24 mouse cellular contexts compared by ENCODE assay signal in the genomic region with DNA sequence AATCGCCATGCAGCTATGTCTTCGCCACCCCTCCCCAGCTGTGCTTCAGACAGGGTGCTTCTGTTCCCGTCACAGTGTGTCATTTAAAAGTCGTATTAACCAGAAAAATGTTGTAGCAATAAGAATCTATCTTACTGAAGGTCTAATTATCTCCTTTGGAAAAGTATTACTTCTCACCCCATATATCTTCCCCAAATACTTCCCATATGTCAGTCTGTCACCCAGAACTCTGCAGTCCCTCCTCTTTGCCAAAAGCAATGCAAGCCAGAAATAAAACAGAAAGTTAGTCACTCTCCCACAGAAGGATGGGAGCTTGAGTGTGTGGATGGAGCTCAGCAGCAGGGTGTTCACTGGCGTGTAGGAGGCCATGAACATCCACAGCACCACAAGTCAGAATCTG. TPM values are rescaled to one million over a fixed set of nuclear protein-coding genes. Genes with fewer than 3 reads are reported as not detected.
DNase-seq lines count a peak whose midpoint lies in the region; ATAC-seq and TF ChIP-seq lines count a peak whose summit lies in the region.
"Had no signal": no experiment of that assay in that cellular context is flagged by ENCODE, and none has a peak within 500 bp of the region (broad histone marks: within the 10 kb centered on the region; RNA-seq: fewer than 3 reads in every experiment).

No protein-coding gene starts in this region.

- no peak overlapping the region for H3K9ac ChIP-seq in forebrain, embryonic 16.5 days (replicated peaks; ENCODE audit: low read depth, low read length)
- no peak overlapping the region for H3K9ac ChIP-seq in midbrain, embryonic 16.5 days (ENCODE audit: low read depth, low read length)
- H3K9ac ChIP-seq: embryonic facial prominence, embryonic 15.5 days; hindbrain, embryonic 12.5 days; lung, embryonic 14.5 days; midbrain, embryonic 13.5 days; neural tube, embryonic 15.5 days had no signal

- H3K27me3 ChIP-seq in forebrain, embryonic 16.5 days (replicated peaks; ENCODE audit: control insufficient read depth, insufficient read depth, low read length): no peaks in the 10 kb centered on the region
- no peaks in the 10 kb centered on the region for H3K27me3 ChIP-seq in midbrain, embryonic 16.5 days (ENCODE audit: control insufficient read depth, insufficient read depth, low read depth, low read length)
- H3K27me3 ChIP-seq: embryonic facial prominence, embryonic 15.5 days; hindbrain, embryonic 12.5 days; midbrain, embryonic 13.5 days; neural tube, embryonic 15.5 days; Patski had no signal

- H3K4me1 ChIP-seq in forebrain, embryonic 16.5 days (replicated peaks; ENCODE audit: control insufficient read depth, insufficient read depth, low read length): peaks cover 15% of the 10 kb centered on the region
- no peaks in the 10 kb centered on the region for H3K4me1 ChIP-seq in midbrain, embryonic 16.5 days (ENCODE audit: control insufficient read depth, insufficient read depth, low read length)
- H3K4me1 ChIP-seq: hindbrain, embryonic 12.5 days; midbrain, embryonic 13.5 days; neural tube, embryonic 15.5 days had no signal

- H3K27ac ChIP-seq in layer of hippocampus, adult 2 months: peak overlapping the region; percentile 75
- H3K27ac ChIP-seq in forebrain, embryonic 16.5 days (ENCODE audit: low read length): peak overlapping the region; percentile 91
- peak overlapping the region; percentile 72 for H3K27ac ChIP-seq in left cerebral cortex, adult 2 months
- no peak overlapping the region for H3K27ac ChIP-seq in midbrain, embryonic 16.5 days (ENCODE audit: low read length)
- H3K27ac ChIP-seq: embryonic facial prominence, embryonic 15.5 days; heart, embryonic 10.5 days; hindbrain, embryonic 12.5 days; kidney, postnatal 0 days; midbrain, embryonic 13.5 days; neural tube, embryonic 15.5 days had no signal

- WGBS in forebrain, embryonic 16.5 days: 67% methylated on average over 5 of the region's 5 CpGs
- WGBS in midbrain, embryonic 16.5 days: 92% methylated on average over 5 of the region's 5 CpGs

- no peak for TF ChIP-seq CTCF in layer of hippocampus, adult 2 months (conservative IDR thresholded peaks at IDR 0.05)
- TF ChIP-seq CTCF in brain, embryonic 14.5 days (IDR thresholded peaks at IDR 0.05; ENCODE audit: borderline replicate concordance, extremely low read depth, insufficient read depth, insufficient read length): no peak
- no peak; the same call in 1 of the 2 replicates for TF ChIP-seq CTCF in left cerebral cortex, adult 2 months (IDR thresholded peaks at IDR 0.05)

- no peaks in the 10 kb centered on the region for H3K9me3 ChIP-seq in forebrain, embryonic 16.5 days (ENCODE audit: control insufficient read depth, low read length)
- no peaks in the 10 kb centered on the region for H3K9me3 ChIP-seq in midbrain, embryonic 16.5 days (replicated peaks; ENCODE audit: control insufficient read depth, low read length, poor library complexity, severe bottlenecking)
- H3K9me3 ChIP-seq: embryonic facial prominence, embryonic 15.5 days; heart, embryonic 10.5 days; hindbrain, embryonic 12.5 days; midbrain, embryonic 13.5 days; neural tube, embryonic 15.5 days had no signal

- no peak for TF ChIP-seq POLR2A in brain, embryonic 14.5 days (IDR thresholded peaks at IDR 0.05; ENCODE audit: borderline replicate concordance, extremely low read depth, insufficient read depth, insufficient read length, poor library complexity, severe bottlenecking)

- DNase-seq in layer of hippocampus, adult 2 months (ENCODE audit: low spot score in 2 of 2): peak; percentile 43 to 85
- no peak for DNase-seq in layer of hippocampus, adult 9-10 months (ENCODE audit: low spot score)
- DNase-seq in brain, embryonic 14.5 days (ENCODE audit: low read depth): peak; percentile 67
- peak; percentile 40 to 48 for DNase-seq in left cerebral cortex, adult 2 months (ENCODE audit: extremely low spot score in 1 of 2, low spot score in 2 of 2)
- no peak for DNase-seq in spleen, postnatal 14 days (ENCODE audit: low spot score in 2 of 2)
- no peak for DNase-seq in cerebellum, postnatal 36 days
- DNase-seq: adrenal gland, postnatal 25 days; cerebellum, postnatal 10 days; embryo, embryonic 11 days; heart, postnatal 10 days; lung, embryonic 14.5 days had no signal

- peak; percentile 80 for ATAC-seq in forebrain, embryonic 16.5 days
- no peak for ATAC-seq in midbrain, embryonic 16.5 days
- ATAC-seq: activated CD4-positive, CD25-positive, alpha-beta regulatory T cell, adult 4 months; intestine, embryonic 16.5 days; midbrain, embryonic 13.5 days; Patski had no signal

- no peak overlapping the region for H3K4me3 ChIP-seq in layer of hippocampus, adult 2 months
- H3K4me3 ChIP-seq in forebrain, embryonic 16.5 days (replicated peaks; ENCODE audit: low read length): no peak overlapping the region
- no peak overlapping the region for H3K4me3 ChIP-seq in left cerebral cortex, adult 2 months
- no peak overlapping the region for H3K4me3 ChIP-seq in midbrain, embryonic 16.5 days (ENCODE audit: low read depth, low read length)
- H3K4me3 ChIP-seq: embryonic facial prominence, embryonic 15.5 days; heart, embryonic 10.5 days; hindbrain, embryonic 12.5 days; midbrain, embryonic 13.5 days; myocyte; neural tube, embryonic 15.5 days had no signal

- H3K4me2 ChIP-seq in forebrain, embryonic 16.5 days (ENCODE audit: low read length): no peak overlapping the region
- H3K4me2 ChIP-seq in midbrain, embryonic 16.5 days (ENCODE audit: low read length): no peak overlapping the region
- H3K4me2 ChIP-seq: embryonic facial prominence, embryonic 15.5 days; hindbrain, embryonic 12.5 days; lung, embryonic 14.5 days; midbrain, embryonic 13.5 days; neural tube, embryonic 15.5 days had no signal

- no peaks in the 10 kb centered on the region for H3K36me3 ChIP-seq in forebrain, embryonic 16.5 days (ENCODE audit: control insufficient read depth, insufficient read depth)
- H3K36me3 ChIP-seq in midbrain, embryonic 16.5 days (ENCODE audit: control insufficient read depth, insufficient read depth, low read length): no peaks in the 10 kb centered on the region
- H3K36me3 ChIP-seq: embryonic facial prominence, embryonic 15.5 days; midbrain, embryonic 13.5 days had no signal

- intact Hi-C loops in left cerebral cortex, adult 2 months (cut with DNase I): loop anchor here (1.0 to 10.0 kb wide), 4 partner anchors 41 to 597 kb away; partner anchors contain the start of gene 1500015O10Rik

RNA-seq across cellular contexts. Expression of gene AI597479, which starts 38.8 kb away (rescaled TPM):
- total RNA-seq in layer of hippocampus, adult 2 months (2021): 10 to 100 TPM; 24.2 to 26.8 TPM
- 32.3 and 33.8 TPM in 2 replicates for polyA plus RNA-seq in brain, embryonic 14.5 days (2012; rRNA removed)
- 56.7 and 61.8 TPM in 2 replicates for polyA plus RNA-seq in forebrain, embryonic 16.5 days (2015; fragmentation: Nextera tagmentation; extraction: Ambion mirVana)
- total RNA-seq in left cerebral cortex, adult 2 months (2021): 10 to 100 TPM; 22.7 to 26.0 TPM
- polyA plus RNA-seq in midbrain, embryonic 16.5 days (2015; fragmentation: Nextera tagmentation; extraction: Ambion mirVana): 57.5 and 59.9 TPM in 2 replicates

RNA-seq across cellular contexts. Expression of gene Tgfbrap1, which starts 38.9 kb away (rescaled TPM):
- 10 to 100 TPM; 26.8 to 42.4 TPM for total RNA-seq in layer of hippocampus, adult 2 months (2021)
- polyA plus RNA-seq in brain, embryonic 14.5 days (2012; rRNA removed): 30.4 and 36.0 TPM in 2 replicates
- polyA plus RNA-seq in forebrain, embryonic 16.5 days (2015; fragmentation: Nextera tagmentation; extraction: Ambion mirVana): 18.1 and 19.5 TPM in 2 replicates
- 10 to 100 TPM; 39.3 to 43.4 TPM for total RNA-seq in left cerebral cortex, adult 2 months (2021)
- polyA plus RNA-seq in midbrain, embryonic 16.5 days (2015; fragmentation: Nextera tagmentation; extraction: Ambion mirVana): 17.6 and 17.8 TPM in 2 replicates

RNA-seq across cellular contexts. Expression of gene Fhl2, which starts 59.5 kb away (rescaled TPM):
- total RNA-seq in layer of hippocampus, adult 2 months (2021): 10 to 100 TPM; 33.6 to 38.6 TPM
- 15.4 and 17.2 TPM in 2 replicates for polyA plus RNA-seq in brain, embryonic 14.5 days (2012; rRNA removed)
- polyA plus RNA-seq in forebrain, embryonic 16.5 days (2015; fragmentation: Nextera tagmentation; extraction: Ambion mirVana): 16.4 and 17.2 TPM in 2 replicates
- total RNA-seq in left cerebral cortex, adult 2 months (2021): 10 to 100 TPM; 56.3 to 62.8 TPM
- polyA plus RNA-seq in midbrain, embryonic 16.5 days (2015; fragmentation: Nextera tagmentation; extraction: Ambion mirVana): 22.3 and 26.2 TPM in 2 replicates
- total RNA-seq: megakaryocyte progenitor cell, adult 5-6 weeks had no signal

Comparison
In these comparisons a context has a peak if more than half of its experiments do, and no peak if none do; other contexts are left out.
1. DNase-seq: peak in layer of hippocampus, adult 2 months (2 of 2), brain, embryonic 14.5 days (single experiment) and left cerebral cortex, adult 2 months (2 of 2); none in layer of hippocampus, adult 9-10 months (single experiment), spleen, postnatal 14 days (0 of 2) and cerebellum, postnatal 36 days (0 of 2).